Comparison of ENCODE assay signal across 9 mouse cellular contexts in genomic region chr9:62839172-62839770, GRCm38 (mm10). TPM values are rescaled to one million over a fixed set of nuclear protein-coding genes. Genes with fewer than 3 reads are reported as not detected.
DNase-seq lines count a peak whose midpoint lies in the region; ATAC-seq and TF ChIP-seq lines count a peak whose summit lies in the region.
"Had no signal": no experiment of that assay in that cellular context is flagged by ENCODE, and none has a peak within 500 bp of the region (broad histone marks: within the 10 kb centered on the region; RNA-seq: fewer than 3 reads in every experiment).

No protein-coding gene starts in this region.

- no peaks in the 10 kb centered on the region for H3K9me3 ChIP-seq in forebrain, embryonic 16.5 days (ENCODE audit: control insufficient read depth, low read length)
- no peaks in the 10 kb centered on the region for H3K9me3 ChIP-seq in limb, embryonic 10.5 days (replicated peaks)
- H3K9me3 ChIP-seq in midbrain, embryonic 16.5 days (replicated peaks; ENCODE audit: control insufficient read depth, low read length, poor library complexity, severe bottlenecking) = no peaks in the 10 kb centered on the region

- no peaks in the 10 kb centered on the region for H3K36me3 ChIP-seq in heart, adult 2 months (ENCODE audit: control insufficient read depth, insufficient read depth, low read length)
- no peaks in the 10 kb centered on the region for H3K36me3 ChIP-seq in forebrain, embryonic 16.5 days (ENCODE audit: control insufficient read depth, insufficient read depth)
- H3K36me3 ChIP-seq in limb, embryonic 10.5 days = peaks cover 6% of the 10 kb centered on the region; the same call in 1 of the 2 replicates
- no peaks in the 10 kb centered on the region for H3K36me3 ChIP-seq in midbrain, embryonic 16.5 days (ENCODE audit: control insufficient read depth, insufficient read depth, low read length)

- no peaks in the 10 kb centered on the region for H3K27me3 ChIP-seq in heart, adult 2 months (ENCODE audit: control insufficient read depth, insufficient read depth, low read length)
- H3K27me3 ChIP-seq in forebrain, embryonic 16.5 days (replicated peaks; ENCODE audit: control insufficient read depth, insufficient read depth, low read length) = no peaks in the 10 kb centered on the region
- no peaks in the 10 kb centered on the region for H3K27me3 ChIP-seq in limb, embryonic 10.5 days (ENCODE audit: low read depth, poor library complexity, severe bottlenecking)
- H3K27me3 ChIP-seq in midbrain, embryonic 16.5 days (ENCODE audit: control insufficient read depth, insufficient read depth, low read depth, low read length) = no peaks in the 10 kb centered on the region
- H3K27me3 ChIP-seq: Patski had no signal

- no peak for DNase-seq in heart, adult 2 months
- DNase-seq in heart, postnatal 25 days (ENCODE audit: low spot score) = no peak
- DNase-seq in limb, embryonic 10.5 days (ENCODE audit: low spot score) = no peak
- no peak for DNase-seq in left cerebral cortex, postnatal 14 days (ENCODE audit: low spot score in 2 of 2)
- DNase-seq in right cerebral cortex, postnatal 25 days = no peak

- TF ChIP-seq CTCF in heart, adult 2 months (IDR thresholded peaks at IDR 0.05) = no peak
- TF ChIP-seq CTCF in bone marrow macrophage, adult 2 months (IDR thresholded peaks at IDR 0.05; ENCODE audit: low read depth, low read length) = no peak

- H3K27ac ChIP-seq in heart, adult 2 months = peak overlapping the region; percentile 87
- peak overlapping the region; percentile 77 for H3K27ac ChIP-seq in bone marrow macrophage, adult 2 months (ENCODE audit: insufficient read depth, low read depth, low read length)
- H3K27ac ChIP-seq in forebrain, embryonic 16.5 days (ENCODE audit: low read length) = no peak overlapping the region; the same call in 1 of the 2 replicates
- H3K27ac ChIP-seq in limb, embryonic 10.5 days = peak overlapping the region; percentile 98
- H3K27ac ChIP-seq in midbrain, embryonic 16.5 days (ENCODE audit: low read length) = peak overlapping the region; percentile 14

- TF ChIP-seq EP300 in heart, adult 2 months (IDR thresholded peaks at IDR 0.05; ENCODE audit: insufficient read depth, low read depth, low read length) = no peak

- H3K4me2 ChIP-seq in forebrain, embryonic 16.5 days (ENCODE audit: low read length) = peak overlapping the region; percentile 90
- H3K4me2 ChIP-seq in midbrain, embryonic 16.5 days (ENCODE audit: low read length) = peak overlapping the region; percentile 78

- intact Hi-C loops in heart, adult 2 months (cut with DNase I) = no loop called here
- intact Hi-C loops in heart, postnatal 25 days (cut with DNase I) = no loop called here
- intact Hi-C loops in left cerebral cortex, postnatal 14 days (cut with DNase I) = no loop called here

- no peak for TF ChIP-seq POLR2A in heart, adult 2 months (IDR thresholded peaks at IDR 0.05; ENCODE audit: insufficient read depth, low read depth, low read length)
- no peak for TF ChIP-seq POLR2A in bone marrow macrophage, adult 2 months (IDR thresholded peaks at IDR 0.05; ENCODE audit: borderline replicate concordance, low read depth, low read length)

- ATAC-seq in forebrain, embryonic 16.5 days = 0 out of 2 replicates have a peak, but pooled peaks have one; percentile 3
- peak; percentile 32 for ATAC-seq in midbrain, embryonic 16.5 days

- peak overlapping the region; percentile 67 for H3K4me3 ChIP-seq in heart, adult 2 months
- peak overlapping the region; percentile 76 for H3K4me3 ChIP-seq in bone marrow macrophage, adult 2 months (ENCODE audit: insufficient read depth, low read length)
- peak overlapping the region; percentile 74 for H3K4me3 ChIP-seq in forebrain, embryonic 16.5 days (replicated peaks; ENCODE audit: low read length)
- peak overlapping the region; percentile 89 for H3K4me3 ChIP-seq in limb, embryonic 10.5 days
- H3K4me3 ChIP-seq in midbrain, embryonic 16.5 days (ENCODE audit: low read depth, low read length) = peak overlapping the region; percentile 56

- H3K4me1 ChIP-seq in heart, adult 2 months (ENCODE audit: control insufficient read depth, insufficient read depth, low read length) = peaks cover 2% of the 10 kb centered on the region
- H3K4me1 ChIP-seq in bone marrow macrophage, adult 2 months (ENCODE audit: control insufficient read depth, insufficient read depth, low read length) = peaks cover 15% of the 10 kb centered on the region
- peaks cover 10% of the 10 kb centered on the region for H3K4me1 ChIP-seq in forebrain, embryonic 16.5 days (replicated peaks; ENCODE audit: control insufficient read depth, insufficient read depth, low read length)
- H3K4me1 ChIP-seq in limb, embryonic 10.5 days = peaks cover 35% of the 10 kb centered on the region
- H3K4me1 ChIP-seq in midbrain, embryonic 16.5 days (ENCODE audit: control insufficient read depth, insufficient read depth, low read length) = peaks cover 7% of the 10 kb centered on the region

- WGBS in heart, adult 2 months = 16% methylated on average over 14 of the region's 14 CpGs
- WGBS in forebrain, embryonic 16.5 days = 16% methylated on average over 14 of the region's 14 CpGs
- 15% methylated on average over 14 of the region's 14 CpGs for WGBS in limb, embryonic 10.5 days
- WGBS in midbrain, embryonic 16.5 days = 15% methylated on average over 14 of the region's 14 CpGs

- peak overlapping the region; percentile 87 for H3K9ac ChIP-seq in heart, adult 2 months (ENCODE audit: low read depth, low read length)
- H3K9ac ChIP-seq in forebrain, embryonic 16.5 days (replicated peaks; ENCODE audit: low read depth, low read length) = peak overlapping the region; percentile 85
- peak overlapping the region; percentile 82 for H3K9ac ChIP-seq in midbrain, embryonic 16.5 days (ENCODE audit: low read depth, low read length)

- no peaks in the 10 kb centered on the region for H3K79me2 ChIP-seq in heart, adult 2 months (replicated peaks; ENCODE audit: control insufficient read depth, insufficient read depth, low read length)

RNA-seq across cellular contexts. Expression of gene Cln6, which starts 0.7 kb away (rescaled TPM):
- total RNA-seq in heart, adult 2 months (2021) = 10 to 100 TPM; 18.3 to 26.0 TPM
- 30.4 and 36.6 TPM in 2 replicates for polyA plus RNA-seq in heart, adult 2 months (2012; rRNA removed)
- 10 to 100 TPM; 18.0 to 19.7 TPM for total RNA-seq in heart, postnatal 25 days (2021)
- polyA plus RNA-seq in bone marrow macrophage, adult 2 months (2012; ENCODE audit: insufficient read depth, insufficient read length, missing spikeins) = 95.4 and 113 TPM in 2 replicates
- 4.6 and 4.9 TPM in 2 replicates for polyA plus RNA-seq in forebrain, embryonic 16.5 days (2015; fragmentation: Nextera tagmentation; extraction: Ambion mirVana)
- polyA plus RNA-seq in limb, embryonic 10.5 days (2016; fragmentation: Nextera tagmentation; extraction: Ambion mirVana) = 16.4 and 18.5 TPM in 2 replicates
- polyA plus RNA-seq in midbrain, embryonic 16.5 days (2015; fragmentation: Nextera tagmentation; extraction: Ambion mirVana) = 4.1 and 5.1 TPM in 2 replicates
- total RNA-seq in left cerebral cortex, postnatal 14 days (2021) = 10 to 100 TPM; 11.2 to 11.5 TPM

RNA-seq across cellular contexts. Expression of gene Calml4, which starts 18.6 kb away (rescaled TPM):
- 1 to 10 TPM in 1 of 2 experiments, under 1 TPM in 1; 0.93 to 1.4 TPM for total RNA-seq in heart, adult 2 months (2021)
- 0.76 and 1.6 TPM in 2 replicates for polyA plus RNA-seq in heart, adult 2 months (2012; rRNA removed)
- 1 to 10 TPM; 1.3 to 1.7 TPM for total RNA-seq in heart, postnatal 25 days (2021)
- polyA plus RNA-seq in bone marrow macrophage, adult 2 months (2012; ENCODE audit: insufficient read depth, insufficient read length, missing spikeins) = 2.4 and 6.2 TPM in 2 replicates
- 4.3 and 6.0 TPM in 2 replicates for polyA plus RNA-seq in forebrain, embryonic 16.5 days (2015; fragmentation: Nextera tagmentation; extraction: Ambion mirVana)
- 3.8 and 4.4 TPM in 2 replicates for polyA plus RNA-seq in limb, embryonic 10.5 days (2016; fragmentation: Nextera tagmentation; extraction: Ambion mirVana)
- polyA plus RNA-seq in midbrain, embryonic 16.5 days (2015; fragmentation: Nextera tagmentation; extraction: Ambion mirVana) = 10.7 and 11.2 TPM in 2 replicates
- total RNA-seq in left cerebral cortex, postnatal 14 days (2021) = 1 to 10 TPM; 1.1 to 1.5 TPM

RNA-seq across cellular contexts. Expression of gene Fem1b, which starts 27.5 kb away (rescaled TPM):
- 10 to 100 TPM; 16.1 to 16.7 TPM for total RNA-seq in heart, adult 2 months (2021)
- polyA plus RNA-seq in heart, adult 2 months (2012; rRNA removed) = 4.9 and 10.2 TPM in 2 replicates
- 10 to 100 TPM; 18.2 to 20.6 TPM for total RNA-seq in heart, postnatal 25 days (2021)
- 12.8 and 15.8 TPM in 2 replicates for polyA plus RNA-seq in bone marrow macrophage, adult 2 months (2012; ENCODE audit: insufficient read depth, insufficient read length, missing spikeins)
- 47.8 and 50.2 TPM in 2 replicates for polyA plus RNA-seq in forebrain, embryonic 16.5 days (2015; fragmentation: Nextera tagmentation; extraction: Ambion mirVana)
- 27.3 and 30.3 TPM in 2 replicates for polyA plus RNA-seq in limb, embryonic 10.5 days (2016; fragmentation: Nextera tagmentation; extraction: Ambion mirVana)
- 64.5 and 69.3 TPM in 2 replicates for polyA plus RNA-seq in midbrain, embryonic 16.5 days (2015; fragmentation: Nextera tagmentation; extraction: Ambion mirVana)
- total RNA-seq in left cerebral cortex, postnatal 14 days (2021) = 100 to 1,000 TPM; 112 TPM
